Mouse (Mus musculus) neutrophil, adult 5-6 weeks (primary cell): ENCODE data around the gene Bcas3. TPM values are rescaled to one million over a fixed set of nuclear protein-coding genes. Genes with fewer than 3 reads are reported as not detected.

Experiments used
- ATAC-seq: fragments of 151-379, 151-347 bp; 2 replicates; pipeline ENCODE4 v1.8.0; 2017; ENCODE audit warnings: mild to moderate bottlenecking, moderate TSS enrichment; ENCODE audit not compliant: insufficient number of reproducible peaks, poor library complexity, low FRiP score, severe bottlenecking; ENCODE audit errors: extremely low read depth
- total RNA-seq: library from RNA; stranded (forward); fragments of 200-1000 nt; gene quantifications from 2 replicates; pipeline ENCODE4 v1.2.3, GENCODE M21; 2017

Gene Bcas3
- total RNA-seq, 1 experiment from 2014 or later: 38.4 TPM

DNA sequence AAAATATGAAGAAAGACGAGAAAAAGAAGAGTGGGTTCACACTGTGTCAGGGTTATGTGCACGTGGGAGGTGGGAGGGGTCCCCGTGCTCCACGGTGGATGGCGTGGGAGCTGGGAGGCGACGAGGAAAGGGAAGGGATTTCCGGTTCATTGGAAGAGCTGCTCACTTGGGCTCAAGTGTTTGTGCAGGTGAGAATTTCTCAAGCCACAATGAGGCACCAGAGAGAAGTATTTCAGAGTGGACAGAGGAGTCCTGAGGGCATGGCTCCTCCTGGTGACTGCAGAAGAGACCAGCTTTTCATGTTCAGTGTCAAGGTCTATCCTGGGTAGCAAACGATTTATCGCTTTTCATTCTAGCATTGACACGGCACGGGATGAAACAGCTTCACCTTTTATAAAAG, 167.3 kb downstream of the Bcas3 start:
- ATAC-seq: no peak

DNA sequence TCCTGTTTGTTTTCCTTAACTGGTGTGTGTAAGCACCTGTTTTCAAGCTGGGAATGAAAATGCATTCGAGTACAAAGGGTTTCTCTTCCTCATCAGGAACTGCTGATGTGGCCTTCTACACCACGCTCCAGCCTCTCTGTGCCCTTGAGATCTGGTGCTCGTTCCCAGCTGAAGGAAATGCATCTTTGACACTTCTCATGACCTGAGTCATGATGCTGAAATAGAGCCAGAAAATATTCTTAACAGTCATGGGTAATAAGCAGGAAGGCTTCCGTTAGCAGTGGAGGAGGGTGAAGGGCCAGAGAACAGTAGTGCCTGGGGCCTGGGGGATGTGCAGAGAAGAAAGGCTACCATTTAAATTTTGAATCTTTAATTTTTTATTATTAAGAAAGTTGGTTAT, 168.0 kb downstream of the Bcas3 start:
- ATAC-seq: no peak

DNA sequence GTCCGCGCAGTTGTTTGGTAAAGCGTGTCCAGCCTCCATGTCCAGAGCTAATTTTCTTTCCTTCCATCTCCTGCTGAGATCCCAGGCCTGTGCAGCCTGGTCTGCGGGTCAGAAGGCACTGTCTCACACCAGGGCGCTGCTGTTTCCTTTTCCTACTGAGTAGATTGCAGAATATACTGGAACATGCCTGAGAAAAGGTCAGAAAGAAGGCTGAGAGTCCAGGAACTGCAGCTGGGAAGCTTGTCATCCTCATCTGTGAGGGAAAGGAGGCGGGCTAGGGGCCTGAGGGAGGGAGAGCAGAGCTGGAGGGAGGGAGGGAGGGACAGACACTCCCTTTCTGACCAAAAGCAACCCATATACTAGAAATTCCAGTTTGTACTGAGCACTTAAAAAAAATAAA, 170.7 kb downstream of the Bcas3 start:
- ATAC-seq: no peak

DNA sequence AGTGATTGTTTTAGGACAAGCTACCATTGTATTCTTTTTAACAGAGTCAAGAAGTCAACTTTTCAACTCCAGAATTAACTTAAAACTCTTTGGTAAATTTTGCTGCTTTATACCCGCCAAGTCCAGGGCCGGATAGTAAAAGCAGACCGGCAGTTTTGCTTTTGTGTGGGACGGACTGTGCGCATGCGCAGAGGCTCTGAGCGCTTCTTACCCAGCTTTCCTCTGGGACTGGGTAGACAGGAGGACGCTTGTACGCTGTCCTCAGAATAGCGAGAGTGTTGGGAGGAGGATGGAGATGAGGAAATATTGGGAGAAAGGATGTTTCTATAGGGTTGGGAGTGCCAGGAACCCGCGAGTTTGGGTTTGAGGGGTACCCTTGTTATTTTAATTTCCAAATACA, 171.2 kb downstream of the Bcas3 start:
- ATAC-seq: no peak

DNA sequence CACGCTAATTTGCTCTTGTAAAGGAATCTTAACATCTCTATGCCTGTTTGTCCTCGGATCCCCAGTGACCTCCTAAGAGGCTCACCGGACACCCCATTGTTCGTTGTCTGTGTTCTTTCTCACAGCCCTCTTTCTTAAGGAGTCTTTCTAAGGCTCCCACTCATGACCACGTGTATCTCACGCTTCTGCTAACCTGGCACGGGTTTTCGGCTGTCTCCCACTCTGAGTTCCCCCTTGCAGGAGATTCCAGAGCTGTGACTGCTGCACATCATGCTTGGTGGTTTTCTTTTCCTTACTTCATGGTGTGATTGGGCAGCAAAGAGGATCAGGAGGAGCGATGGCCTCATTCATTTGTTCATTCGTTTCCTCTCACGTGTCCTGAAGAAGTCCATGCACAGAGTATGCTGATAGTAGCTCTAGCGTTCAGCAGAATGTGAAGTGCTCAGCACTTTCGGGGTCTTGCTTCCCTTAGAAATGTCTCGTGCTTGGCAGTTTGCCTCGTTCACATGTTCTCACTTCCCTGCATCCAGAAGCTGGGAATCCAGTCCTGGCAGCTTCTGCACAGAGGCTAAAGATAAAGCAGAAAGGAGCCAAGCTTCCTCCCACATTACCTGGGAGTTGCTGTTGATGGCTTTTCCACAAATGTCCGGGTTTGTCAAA, 172.0 kb downstream of the Bcas3 start:
- no peak for ATAC-seq

DNA sequence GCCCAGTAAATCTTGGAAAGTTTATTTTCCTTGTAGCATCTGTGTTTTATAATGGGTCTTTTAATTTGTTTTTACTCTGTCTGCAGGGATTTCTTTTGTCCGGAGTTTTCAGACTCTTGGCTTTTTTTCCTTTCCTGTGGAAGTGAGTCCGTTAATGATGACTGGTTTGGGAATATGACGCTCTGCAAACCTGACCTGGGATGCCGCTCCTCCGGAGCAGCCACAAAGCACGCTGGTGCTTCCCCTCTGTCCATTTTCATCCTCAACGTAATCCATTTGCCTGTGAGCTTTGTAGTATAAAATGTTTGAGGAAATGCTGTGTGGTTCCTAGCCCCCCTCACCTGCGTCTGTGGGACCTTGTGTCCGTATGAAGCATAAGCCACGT, 172.5 kb downstream of the Bcas3 start:
- ATAC-seq: no peak

DNA sequence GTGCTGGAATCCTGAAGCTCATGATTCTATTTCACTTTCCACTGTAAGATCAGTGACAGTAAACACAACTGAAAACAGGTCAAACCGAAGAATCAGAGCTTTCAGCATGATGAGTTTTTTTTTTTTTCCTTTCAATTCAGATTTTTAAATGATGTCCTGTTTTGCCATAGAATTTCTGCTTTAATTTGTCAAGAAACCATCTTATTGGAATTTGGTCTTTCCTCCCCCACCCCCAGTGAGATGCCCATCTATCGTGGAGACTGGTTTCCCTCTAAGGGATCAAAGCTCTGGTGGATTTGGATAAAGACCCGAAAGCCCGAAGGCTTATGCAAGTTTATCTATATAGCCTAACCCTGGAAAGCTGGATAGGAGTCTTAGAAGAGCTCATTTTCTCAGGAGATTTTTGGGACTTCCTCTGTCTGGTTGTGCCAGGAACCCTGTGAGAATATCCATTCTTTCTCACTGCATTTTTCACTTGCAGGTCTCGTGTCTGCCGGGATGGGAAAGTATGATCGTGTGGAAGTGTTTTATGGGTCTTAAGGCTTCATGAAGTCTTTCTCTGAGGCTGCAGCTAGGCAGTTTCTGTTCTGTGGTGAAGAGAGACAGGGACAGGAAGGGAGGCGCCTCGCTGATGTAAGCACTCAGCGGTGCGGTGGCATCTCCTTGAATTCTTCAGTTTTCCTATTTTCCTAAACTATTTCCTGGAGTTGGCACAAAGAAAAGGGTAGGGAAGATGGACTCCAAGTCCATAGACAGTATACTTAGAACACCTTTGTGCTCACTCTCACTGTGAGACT, 173.2 kb downstream of the Bcas3 start:
- no peak for ATAC-seq

DNA sequence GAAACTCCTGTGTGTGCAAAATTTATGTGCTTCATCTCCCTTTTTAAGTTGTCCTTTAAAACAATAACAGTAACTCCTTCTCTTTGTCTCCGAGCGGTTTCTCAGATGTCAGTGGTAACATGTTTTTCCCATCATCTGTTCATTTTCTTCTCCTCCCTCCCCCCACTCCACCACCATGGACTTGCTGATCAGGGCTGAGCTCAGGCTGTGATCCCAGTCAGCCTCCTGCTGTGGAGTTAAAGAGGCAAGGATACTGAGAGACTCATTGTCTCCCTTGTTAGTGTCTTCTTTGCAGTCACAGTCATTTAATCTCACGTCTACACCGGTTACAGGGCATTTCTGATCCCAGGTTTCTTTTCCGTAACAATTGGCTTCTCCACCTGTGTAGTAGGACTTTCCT, 174.3 kb downstream of the Bcas3 start:
- ATAC-seq: no peak

DNA sequence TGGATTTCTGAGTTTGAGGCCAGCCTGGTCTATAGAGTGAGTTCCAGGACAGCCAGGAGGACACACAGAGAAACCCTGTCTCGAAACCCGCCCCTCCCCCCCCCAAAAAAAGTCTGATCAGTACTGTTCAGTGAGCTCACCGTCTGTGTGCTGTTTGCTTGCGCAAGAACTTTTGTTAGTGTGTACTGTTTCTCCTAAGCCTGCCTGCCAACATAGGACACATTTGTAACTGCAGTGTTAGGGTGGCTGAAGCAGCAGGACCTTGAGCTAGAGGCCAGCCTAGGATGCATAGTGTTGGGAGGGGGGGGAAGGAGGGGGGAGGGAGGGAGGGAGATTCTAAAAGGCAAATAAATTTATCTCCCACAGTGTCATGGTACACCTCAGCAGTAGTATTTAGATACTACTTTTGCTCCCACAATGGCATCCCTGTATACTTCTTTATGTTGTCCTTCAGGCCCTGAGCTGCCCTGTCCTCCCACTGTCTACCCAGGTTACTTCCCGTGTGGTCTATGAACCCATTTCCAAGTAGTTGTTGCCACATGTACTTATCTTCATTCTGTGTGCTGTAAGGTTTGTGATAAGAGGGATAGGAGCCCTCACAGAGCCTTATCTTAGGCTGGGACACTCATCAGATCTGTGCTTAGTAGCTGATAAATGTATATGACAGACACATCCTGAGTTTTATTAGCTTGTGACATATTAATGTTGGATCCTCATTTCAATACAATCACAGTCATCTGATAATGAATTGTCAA, 176.7 kb downstream of the Bcas3 start:
- no peak for ATAC-seq

DNA sequence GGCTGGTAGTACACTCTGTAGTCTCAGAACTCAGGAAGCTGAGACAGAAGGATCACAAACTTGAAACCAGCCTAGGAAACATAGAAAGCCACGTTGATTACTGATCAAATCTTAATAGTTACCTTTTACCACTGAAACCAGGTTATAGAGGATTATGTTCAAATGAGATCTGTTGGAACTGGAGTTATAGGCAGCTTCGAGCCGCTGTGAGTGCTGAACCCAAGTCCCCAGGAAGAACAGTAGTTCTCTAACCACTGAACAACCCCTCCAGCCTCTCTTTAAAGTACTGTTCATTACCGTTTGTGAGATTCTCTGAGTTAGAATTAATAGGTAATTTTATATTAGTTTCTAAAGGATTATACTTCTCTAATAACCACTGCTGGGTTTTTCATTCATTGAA, 188.0 kb downstream of the Bcas3 start:
- ATAC-seq: no peak

DNA sequence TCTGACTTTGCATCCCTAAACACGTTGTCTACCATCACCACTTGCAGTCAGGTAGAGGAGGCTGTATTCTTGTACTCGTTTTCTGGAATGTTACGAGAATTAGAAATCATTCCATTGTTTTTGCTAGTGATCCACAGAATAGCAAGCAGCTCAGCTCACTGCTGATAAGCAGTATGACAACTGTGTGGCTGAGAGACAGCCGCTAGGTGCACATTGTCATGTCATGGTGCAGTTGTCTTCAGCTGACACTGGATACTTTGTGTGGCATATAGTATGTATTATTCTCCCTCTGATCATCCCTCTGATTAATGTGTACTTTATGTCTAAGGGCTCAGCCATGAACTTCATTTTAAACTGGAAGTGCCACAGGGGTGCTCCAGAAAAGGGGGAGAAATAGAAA, 190.3 kb downstream of the Bcas3 start:
- no peak for ATAC-seq

DNA sequence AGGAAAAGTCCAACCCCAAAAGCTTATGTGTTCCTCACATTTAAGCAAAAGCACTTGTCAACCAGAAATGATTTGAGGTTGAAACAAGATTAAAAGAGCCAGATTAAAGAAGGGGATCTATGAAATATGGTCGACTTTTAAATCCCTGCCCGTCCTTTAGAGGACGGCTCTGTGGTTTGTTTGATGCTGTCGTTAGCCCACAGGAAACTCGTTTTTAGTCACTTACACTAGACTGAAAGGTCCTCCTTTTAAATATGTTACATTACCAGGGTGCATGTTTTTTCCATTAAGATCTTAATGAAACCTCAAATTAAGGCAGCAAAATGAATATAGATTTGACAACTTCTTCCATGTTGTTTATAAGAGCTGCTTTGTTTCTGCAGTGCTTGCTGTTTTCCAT, 192.6 kb downstream of the Bcas3 start:
- ATAC-seq: no peak

DNA sequence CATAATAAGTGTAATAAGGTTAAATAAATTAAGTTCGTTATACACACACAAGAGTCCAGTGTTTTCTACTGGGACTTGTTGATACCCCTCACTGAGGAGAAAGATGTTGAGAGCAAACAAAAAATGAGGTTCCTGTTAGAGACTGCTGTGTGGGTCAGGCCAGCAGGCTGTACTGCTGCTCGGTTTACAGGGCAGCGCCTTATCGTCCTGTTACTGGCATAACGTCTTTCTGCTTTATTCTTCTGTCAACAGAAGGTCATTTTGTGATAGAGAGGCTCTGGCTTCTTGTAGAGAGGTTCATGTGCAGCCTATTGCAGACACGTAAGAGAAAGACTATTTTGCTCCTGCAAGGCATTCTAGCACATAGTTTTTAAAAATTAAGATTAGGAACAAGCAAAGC, 195.0 kb downstream of the Bcas3 start:
- ATAC-seq: no peak

DNA sequence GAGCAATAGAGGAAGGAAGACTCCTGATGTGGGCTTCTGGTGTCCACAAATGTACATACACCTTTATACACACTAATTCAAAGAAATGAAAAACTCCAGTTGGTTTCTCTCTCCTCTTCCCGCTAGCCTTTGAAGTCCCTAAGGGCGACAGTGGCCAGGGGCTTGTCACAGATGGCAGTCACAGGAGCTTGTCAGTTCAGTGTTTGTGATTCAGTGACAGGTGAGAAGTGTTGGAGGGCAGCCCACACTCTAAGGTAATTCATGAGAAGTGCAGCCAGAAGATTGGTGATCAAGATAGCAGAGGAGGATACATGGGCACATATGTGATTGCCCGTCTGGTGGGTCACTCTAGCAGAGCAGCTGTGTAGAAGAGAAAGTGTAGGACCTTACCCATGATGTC, 196.7 kb downstream of the Bcas3 start:
- ATAC-seq: no peak

DNA sequence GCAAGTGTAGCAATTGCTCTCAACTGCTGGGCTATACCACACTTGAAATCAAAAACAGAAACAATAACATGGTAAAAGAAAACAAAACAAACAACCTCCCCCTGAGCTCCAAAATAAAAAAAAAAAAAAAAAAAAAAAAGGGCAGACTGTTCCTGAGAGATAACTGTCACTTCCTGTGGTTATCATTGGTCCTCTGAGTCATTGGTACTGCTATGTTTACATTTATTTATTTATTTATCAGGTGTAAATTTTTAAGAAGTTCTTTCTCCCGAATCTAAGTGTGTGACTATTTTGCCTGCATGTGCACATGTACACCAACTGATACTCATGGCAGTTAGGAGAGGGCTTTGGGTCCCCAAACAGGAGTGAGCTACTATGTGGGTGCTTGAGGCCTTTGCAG, 202.1 kb downstream of the Bcas3 start:
- no peak for ATAC-seq

DNA sequence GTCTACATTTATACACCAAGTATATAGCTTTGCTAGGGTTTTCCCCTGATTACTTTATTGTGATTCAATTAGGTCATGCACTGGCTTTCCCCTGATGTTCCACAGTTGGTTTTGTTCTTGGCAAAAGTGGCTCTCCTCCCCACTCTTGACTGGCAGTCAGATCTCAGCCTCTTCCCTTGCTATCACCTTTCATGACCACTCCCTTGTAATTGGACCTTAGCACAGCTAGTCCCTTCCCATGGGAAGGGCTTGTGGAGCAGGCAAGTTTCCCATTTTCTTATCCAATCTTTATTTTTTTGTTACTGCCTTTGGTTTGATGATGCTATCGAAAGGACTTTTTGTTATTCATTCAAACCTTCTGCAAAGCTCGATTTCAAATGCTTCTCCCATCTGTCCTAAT, 202.8 kb downstream of the Bcas3 start:
- no peak for ATAC-seq

DNA sequence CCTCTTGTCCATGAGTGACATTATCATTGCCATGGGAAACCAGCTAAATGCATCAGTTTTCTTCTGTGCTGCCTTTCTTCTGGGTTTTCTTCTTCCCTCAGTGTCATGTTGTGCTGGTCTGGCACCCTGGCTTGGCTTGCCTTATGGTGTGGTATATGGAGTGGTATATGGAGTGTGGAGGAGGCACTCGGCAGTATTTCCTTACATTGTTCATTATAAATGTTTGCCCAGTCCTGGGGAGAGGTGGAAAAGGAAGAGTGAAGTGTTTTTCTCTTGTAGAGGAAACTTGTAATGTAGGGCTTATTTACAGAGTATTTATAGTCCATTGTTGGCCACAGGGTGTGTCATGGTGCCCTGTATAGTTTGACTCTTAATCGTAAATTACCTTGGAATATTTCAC, 212.1 kb downstream of the Bcas3 start:
- no peak for ATAC-seq

DNA sequence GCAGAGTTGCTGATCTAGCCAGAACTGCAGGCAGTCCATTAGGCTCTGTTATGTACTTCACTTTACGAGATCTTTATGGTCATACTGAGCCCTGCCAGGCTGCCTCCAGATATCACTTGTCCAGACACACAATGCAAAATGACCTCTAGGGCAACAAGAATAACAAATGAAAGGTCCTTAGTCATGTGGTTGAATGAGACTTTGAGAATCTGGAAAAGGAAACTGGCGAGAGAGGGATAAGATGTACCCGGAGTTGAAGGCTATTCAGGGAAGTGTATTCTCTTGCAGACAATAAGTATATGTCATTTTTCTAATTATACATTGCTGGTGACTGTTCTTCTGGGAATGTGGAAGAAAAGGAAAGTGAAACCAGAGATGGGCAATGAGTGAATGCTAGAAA, 218.1 kb downstream of the Bcas3 start:
- no peak for ATAC-seq

DNA sequence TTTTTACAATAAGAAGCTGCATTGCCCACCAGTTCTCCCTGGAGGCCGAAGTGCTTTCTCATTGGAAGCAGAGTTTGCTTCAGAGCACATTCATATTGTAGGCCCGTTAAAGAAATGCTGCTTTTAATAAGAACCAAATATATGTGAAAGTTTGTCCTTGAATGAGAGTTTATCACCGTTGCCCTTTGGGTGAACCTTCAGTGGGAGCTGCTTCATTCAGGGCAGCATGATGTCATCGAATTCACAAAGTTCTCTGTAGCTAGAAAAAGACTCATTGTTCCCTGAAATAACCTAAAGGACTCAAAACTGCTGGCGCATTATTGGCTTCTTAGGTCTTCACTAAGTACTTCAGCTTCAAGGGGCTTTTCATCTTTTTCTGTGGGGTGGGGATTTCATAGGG, 219.0 kb downstream of the Bcas3 start:
- ATAC-seq: no peak

DNA sequence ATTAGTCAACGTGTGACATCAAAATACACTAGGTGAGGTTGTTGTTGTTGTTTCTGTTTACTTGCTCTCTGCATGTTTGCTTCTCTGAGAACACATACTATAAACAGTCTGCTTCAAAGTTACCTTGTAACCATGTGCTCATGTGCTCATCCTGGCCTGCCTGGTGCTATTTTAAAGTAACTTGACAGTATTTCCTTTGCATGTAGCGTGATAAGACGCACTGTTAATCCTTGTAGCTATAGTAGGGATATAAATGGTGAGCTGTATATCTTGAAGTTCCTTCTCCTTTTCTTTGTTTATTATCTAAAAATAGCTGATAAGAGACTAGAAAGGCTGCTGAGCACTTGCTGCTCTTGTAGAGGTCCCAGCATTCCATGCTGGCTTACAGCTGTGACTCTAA, 219.6 kb downstream of the Bcas3 start:
- no peak for ATAC-seq
